Mouse (Mus musculus) C2C12 (cell line): ENCODE measurements around the gene Sh3bp4. TPM values are rescaled to one million over a fixed set of nuclear protein-coding genes. Genes with fewer than 3 reads are reported as not detected.

Experiments used
- H3K27me3 ChIP-seq: one replicate; pipeline ENCODE4 v1.6.1; 2011; ENCODE audit not compliant: control insufficient read depth, insufficient read depth, insufficient read length
- H3K36me3 ChIP-seq: one replicate; pipeline ENCODE4 v1.6.1; 2011; ENCODE audit not compliant: control insufficient read depth, insufficient read depth
- H3K4me3 ChIP-seq: one replicate; pipeline ENCODE4 v1.5.1; 2011; ENCODE audit warnings: mild to moderate bottlenecking, control low read depth; ENCODE audit not compliant: poor library complexity, insufficient read depth, severe bottlenecking
- H3K79me2 ChIP-seq: one replicate; pipeline ENCODE4 v1.6.1; 2011; ENCODE audit not compliant: control insufficient read depth, insufficient read depth
- H3K79me3 ChIP-seq: one replicate; pipeline ENCODE4 v1.6.1; 2011; ENCODE audit warnings: low read depth, control low read depth
- H3ac ChIP-seq: one replicate; pipeline ENCODE3; 2011; ENCODE audit warnings: low read depth; ENCODE audit not compliant: control insufficient read depth, insufficient read length
- CEBPB ChIP-seq: IDR thresholded peaks from one replicate; pipeline ENCODE4 v1.6.1; 2011; ENCODE audit warnings: low read depth, mild to moderate bottlenecking, control low read depth, moderate library complexity
- CTCF ChIP-seq: IDR thresholded peaks from one replicate; pipeline ENCODE4 v1.5.1; 2011; ENCODE audit not compliant: control insufficient read depth, insufficient read depth, insufficient read length
- FOSL1 ChIP-seq: IDR thresholded peaks from one replicate; pipeline ENCODE4 v1.8.0; 2011; ENCODE audit warnings: mild to moderate bottlenecking, low read length; ENCODE audit not compliant: poor library complexity, insufficient read depth, severe bottlenecking
- MAX ChIP-seq: IDR thresholded peaks from one replicate; pipeline ENCODE4 v1.6.1; 2011; ENCODE audit warnings: mild to moderate bottlenecking, control low read depth
- MYOD1 ChIP-seq: IDR thresholded peaks from one replicate; pipeline ENCODE4 v1.6.1; 2011; ENCODE audit warnings: low read depth; ENCODE audit not compliant: control insufficient read depth, insufficient read length
- MYOG ChIP-seq: IDR thresholded peaks from one replicate; pipeline ENCODE4 v1.6.1; 2011; ENCODE audit not compliant: control insufficient read depth, insufficient read length; ENCODE audit errors: extremely low read depth
- USF1 ChIP-seq: IDR thresholded peaks from one replicate; pipeline ENCODE4 v1.6.1; 2011; ENCODE audit warnings: low read depth, mild to moderate bottlenecking, control low read depth, moderate library complexity
- polyA plus RNA-seq: library from polyadenylated mRNA; unstranded; fragments of >200 nt; fragmentation: generic; extraction: Trizol; gene quantifications from one replicate; pipeline ENCODE4 v1.2.1, GENCODE M21; 2012; ENCODE audit warnings: missing spikeins

Sh3bp4 gene
- polyA plus RNA-seq, 1 experiment: 24.0 TPM

DNA sequence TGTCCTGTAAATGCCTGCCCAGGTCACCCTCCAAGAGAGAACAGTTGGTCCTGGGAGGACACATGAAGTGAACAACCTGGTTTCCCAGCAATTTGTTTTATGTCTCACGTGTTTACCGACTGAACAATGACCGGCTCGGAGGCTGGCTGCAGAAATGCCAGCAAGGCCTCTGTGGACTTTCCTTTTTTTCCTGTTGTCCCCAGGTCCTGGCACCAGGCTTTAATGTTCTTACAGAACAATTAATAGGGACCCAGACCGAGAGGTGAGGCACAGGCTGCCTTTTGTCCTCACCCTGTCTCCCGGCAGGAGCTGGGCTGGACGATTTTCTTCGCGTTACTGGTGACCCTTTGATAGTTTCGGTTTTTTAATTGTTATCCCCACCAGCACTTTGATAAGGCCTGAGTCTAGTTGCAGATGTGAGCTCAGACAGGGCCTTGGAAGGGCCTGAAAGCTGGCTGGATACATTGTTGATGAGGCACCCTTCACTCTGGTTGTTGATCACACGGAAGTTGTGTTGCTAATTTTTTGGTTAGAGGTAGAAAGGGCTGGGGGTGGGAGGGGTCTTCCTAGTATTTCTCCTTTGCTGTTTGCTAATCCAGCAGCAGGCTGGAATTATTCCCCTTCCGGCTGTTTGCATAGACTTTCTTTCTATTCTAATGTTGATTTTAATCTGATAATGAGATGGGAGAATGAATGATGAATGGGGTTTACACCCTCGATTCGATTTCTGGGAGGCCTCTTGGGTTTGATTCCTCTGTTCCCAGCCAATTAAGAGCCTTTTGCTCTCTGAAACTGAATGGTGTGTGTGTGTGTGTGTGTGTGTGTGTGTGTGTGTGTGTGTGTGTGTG, 2.2 kb downstream of the Sh3bp4 start:
- Histone ChIP-seq H3K4me3 (no peak overlapping the region), H3K79me2 (peaks cover 71% of the 10 kb centered on the region), H3ac (no peak overlapping the region), H3K79me3 (peaks cover 66% of the 10 kb centered on the region), H3K27me3 (no peaks in the 10 kb centered on the region), H3K36me3 (peaks cover 7% of the 10 kb centered on the region)
- TF ChIP-seq FOSL1: no peak
- no peak for TF ChIP-seq MYOG

DNA sequence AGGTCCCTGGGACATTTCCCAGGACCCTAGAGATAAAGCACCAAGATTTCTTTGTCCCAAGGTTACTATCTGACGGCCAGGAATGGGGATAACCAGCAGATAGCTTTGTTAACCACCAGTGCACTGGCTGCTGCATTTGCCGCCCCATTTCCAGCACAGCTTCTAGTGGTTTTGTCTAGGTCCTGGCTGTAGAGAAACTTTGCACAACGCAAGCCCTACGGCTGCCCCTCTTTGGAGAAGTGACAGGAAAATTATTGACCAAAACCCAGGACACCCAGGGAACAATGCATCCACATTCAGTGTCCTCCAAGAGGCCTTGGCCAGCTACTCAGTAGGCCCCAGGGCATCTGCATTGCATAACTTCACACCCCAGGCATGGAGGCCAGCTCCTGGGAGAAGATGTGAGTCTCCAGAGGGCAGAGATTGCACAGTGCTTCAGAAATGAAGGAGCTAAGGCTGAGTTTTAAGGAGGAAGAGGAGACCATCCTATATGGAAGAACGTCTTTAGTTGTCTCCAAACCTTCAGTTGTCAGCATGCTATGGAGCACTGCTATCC, 3.2 kb downstream of the Sh3bp4 start:
- H3K79me2 ChIP-seq: peaks cover 81% of the 10 kb centered on the region
- peaks cover 7% of the 10 kb centered on the region for H3K36me3 ChIP-seq
- TF ChIP-seq FOSL1 (no peak), CTCF (no peak), MAX (no peak), MYOG (no peak), MYOD1 (no peak), USF1 (no peak), CEBPB (no peak)
- H3K79me3 ChIP-seq: peaks cover 75% of the 10 kb centered on the region
- H3K27me3 ChIP-seq: no peaks in the 10 kb centered on the region
- no peak overlapping the region for H3ac ChIP-seq
- H3K4me3 ChIP-seq: no peak overlapping the region

DNA sequence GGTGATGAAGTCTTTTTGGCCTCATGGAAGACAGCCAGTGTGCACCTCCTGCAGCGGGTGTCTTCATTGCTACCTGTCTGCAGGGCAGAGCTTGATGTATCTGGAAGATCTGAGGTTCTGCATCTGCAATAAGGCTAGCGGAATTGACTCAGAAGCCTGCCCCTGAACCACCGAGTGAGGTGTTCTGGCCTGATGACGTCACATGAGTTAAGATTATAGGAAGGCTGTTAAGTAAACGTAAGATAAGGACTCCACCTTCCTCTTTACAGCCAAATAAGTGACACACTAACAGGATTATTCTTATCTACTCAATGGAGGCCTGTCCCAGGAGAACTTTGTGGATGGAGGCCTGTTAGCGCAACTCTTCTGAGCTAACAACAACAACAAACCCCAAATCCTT, 4.5 kb downstream of the Sh3bp4 start:
- Histone ChIP-seq H3K79me2 (peaks cover 95% of the 10 kb centered on the region), H3K4me3 (no peak overlapping the region), H3K79me3 (peaks cover 87% of the 10 kb centered on the region), H3ac (no peak overlapping the region), H3K27me3 (no peaks in the 10 kb centered on the region), H3K36me3 (peaks cover 7% of the 10 kb centered on the region)
- TF ChIP-seq CTCF: no peak

DNA sequence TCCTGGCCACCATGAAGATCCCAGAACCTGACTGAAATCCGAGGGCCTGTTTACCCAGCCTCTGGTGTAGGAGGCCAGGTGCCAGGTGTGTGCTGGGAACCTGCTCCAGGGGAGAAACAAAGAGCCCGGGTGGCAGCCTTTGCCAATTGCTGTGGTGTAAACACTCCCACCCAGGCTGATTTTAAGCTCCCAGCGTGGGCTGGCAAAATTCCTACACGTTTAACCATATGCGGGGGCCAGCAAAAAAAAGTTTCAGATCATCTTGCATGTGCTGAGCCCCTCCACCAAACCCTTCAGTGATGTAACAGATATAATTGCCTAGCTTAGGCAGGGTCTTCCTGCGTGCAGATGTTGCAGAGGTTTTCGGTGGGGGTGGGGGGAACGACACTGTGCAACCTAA, 4.9 kb downstream of the Sh3bp4 start:
- H3K27me3 ChIP-seq: no peaks in the 10 kb centered on the region
- H3K79me2 ChIP-seq: peaks cover 99% of the 10 kb centered on the region
- H3K79me3 ChIP-seq: peaks cover 90% of the 10 kb centered on the region
- TF ChIP-seq CEBPB (no peak), CTCF (no peak), USF1 (no peak)
- no peak overlapping the region for H3ac ChIP-seq
- peaks cover 7% of the 10 kb centered on the region for H3K36me3 ChIP-seq
- H3K4me3 ChIP-seq: no peak overlapping the region

DNA sequence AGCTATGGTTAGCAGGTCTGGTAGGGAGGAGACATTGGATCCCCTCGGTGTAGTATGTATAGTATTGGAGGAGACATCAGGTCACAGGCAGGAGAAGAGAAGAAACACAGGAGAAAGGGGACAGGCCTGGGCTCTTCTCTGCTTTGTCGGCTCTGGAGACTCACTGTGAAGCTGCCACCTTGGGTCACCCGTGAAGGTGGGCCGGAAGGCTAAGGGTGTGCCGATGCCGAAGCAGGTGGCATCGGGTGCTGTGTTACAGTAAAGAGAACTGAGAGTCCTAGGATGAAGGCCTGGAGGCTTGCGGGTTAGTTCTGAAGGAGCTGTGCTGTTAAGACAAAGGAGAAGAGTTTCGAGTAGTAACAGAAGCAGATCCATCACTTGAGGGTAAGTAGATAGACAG, 6.6 kb downstream of the Sh3bp4 start:
- TF ChIP-seq CTCF (no peak), USF1 (no peak), MYOD1 (no peak), FOSL1 (no peak), MAX (no peak), MYOG (no peak), CEBPB (no peak)
- peaks cover 7% of the 10 kb centered on the region for H3K36me3 ChIP-seq
- no peak overlapping the region for H3K4me3 ChIP-seq
- peaks cover 91% of the 10 kb centered on the region for H3K79me3 ChIP-seq
- H3ac ChIP-seq: no peak overlapping the region
- peaks cover 100% of the 10 kb centered on the region for H3K79me2 ChIP-seq
- no peaks in the 10 kb centered on the region for H3K27me3 ChIP-seq

DNA sequence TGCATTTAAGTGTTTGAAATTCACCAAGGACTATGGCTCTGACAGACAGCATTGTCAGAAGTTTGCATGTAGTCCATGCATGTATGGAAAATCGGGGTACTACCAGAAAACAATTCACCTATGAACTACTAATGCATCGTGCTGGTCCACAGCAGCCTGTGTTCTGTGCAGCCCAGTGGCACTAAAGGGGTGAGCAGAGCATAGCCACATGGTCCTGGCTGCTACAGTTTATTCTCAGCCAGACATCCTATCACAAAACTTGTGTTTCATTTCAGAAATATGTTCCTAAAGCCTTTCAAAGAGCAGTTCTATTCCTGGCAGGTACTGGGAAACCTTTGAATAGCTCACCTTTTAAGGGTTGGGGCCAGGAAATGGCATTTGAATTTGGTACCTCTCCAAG, 8.0 kb downstream of the Sh3bp4 start:
- TF ChIP-seq CEBPB (no peak), USF1 (no peak), FOSL1 (no peak), CTCF (no peak), MAX (no peak), MYOD1 (no peak), MYOG (no peak)
- H3K36me3 ChIP-seq: peaks cover 14% of the 10 kb centered on the region
- H3K27me3 ChIP-seq: no peaks in the 10 kb centered on the region
- H3ac ChIP-seq: no peak overlapping the region
- peaks cover 100% of the 10 kb centered on the region for H3K79me2 ChIP-seq
- H3K4me3 ChIP-seq: no peak overlapping the region
- H3K79me3 ChIP-seq: peaks cover 91% of the 10 kb centered on the region
